Mouse (Mus musculus): ENCODE measurements around the gene Gorasp1. TPM values are rescaled to one million over a fixed set of nuclear protein-coding genes. Genes with fewer than 3 reads are reported as not detected.

Gene Gorasp1
- total RNA-seq, 2 experiments from 2014 or later, result 2.7 to 3.5 TPM

DNA sequence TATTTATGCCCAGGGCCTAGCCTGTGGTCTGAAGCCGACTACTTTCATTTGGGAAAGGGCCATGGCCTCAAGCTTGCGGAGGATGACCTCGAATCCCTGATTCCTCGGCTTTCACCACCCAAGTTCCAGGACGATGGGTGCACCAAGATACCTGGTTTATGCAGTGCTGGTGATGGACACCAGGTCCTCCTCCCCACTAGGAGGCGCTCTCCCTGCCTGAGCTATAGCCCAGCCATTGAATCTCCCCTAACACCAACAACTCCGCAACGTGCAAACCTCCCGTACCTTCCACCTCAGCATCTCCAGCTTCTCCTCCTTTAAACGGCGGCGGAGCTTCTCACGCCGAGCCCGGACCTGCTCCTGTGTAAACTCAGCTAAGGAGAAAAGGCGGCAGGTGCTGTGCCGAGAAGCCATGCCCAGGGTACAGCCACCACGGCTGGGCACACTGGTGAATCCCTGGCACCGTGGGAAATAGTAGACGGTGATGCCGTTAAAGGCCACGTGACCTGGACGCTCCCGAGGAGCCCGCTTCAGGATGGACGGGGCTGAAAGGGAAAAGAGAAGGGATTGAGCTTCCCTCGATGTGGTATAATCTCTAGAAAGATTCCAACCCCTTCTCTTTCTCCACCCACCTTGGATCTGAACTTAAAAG, 36.6 kb upstream of the Gorasp1 start:
- ATAC-seq (replicated peaks; ENCODE audit: low FRiP score, poor library complexity, severe bottlenecking), result no peak

DNA sequence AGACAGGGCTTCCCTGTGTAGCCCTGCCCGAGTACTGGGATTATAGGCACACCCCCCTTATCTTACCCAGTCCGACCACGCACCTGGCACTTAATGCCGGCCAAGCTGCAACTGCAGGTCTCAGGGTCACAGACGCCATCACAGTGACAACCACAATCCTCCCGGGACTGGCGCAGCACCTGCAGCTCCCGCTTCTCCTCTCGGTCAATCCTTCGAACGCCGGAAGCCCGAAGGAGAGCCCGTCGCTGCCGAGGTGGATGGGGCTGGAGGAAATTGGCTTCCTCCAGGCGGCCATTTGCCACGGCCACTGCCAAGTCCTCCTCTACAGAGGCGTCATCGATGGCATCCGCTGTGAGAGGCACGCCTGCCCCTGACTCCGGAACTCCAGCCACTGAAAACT, 35.9 kb upstream of the Gorasp1 start:
- ATAC-seq (replicated peaks; ENCODE audit: low FRiP score, poor library complexity, severe bottlenecking), result no peak

DNA sequence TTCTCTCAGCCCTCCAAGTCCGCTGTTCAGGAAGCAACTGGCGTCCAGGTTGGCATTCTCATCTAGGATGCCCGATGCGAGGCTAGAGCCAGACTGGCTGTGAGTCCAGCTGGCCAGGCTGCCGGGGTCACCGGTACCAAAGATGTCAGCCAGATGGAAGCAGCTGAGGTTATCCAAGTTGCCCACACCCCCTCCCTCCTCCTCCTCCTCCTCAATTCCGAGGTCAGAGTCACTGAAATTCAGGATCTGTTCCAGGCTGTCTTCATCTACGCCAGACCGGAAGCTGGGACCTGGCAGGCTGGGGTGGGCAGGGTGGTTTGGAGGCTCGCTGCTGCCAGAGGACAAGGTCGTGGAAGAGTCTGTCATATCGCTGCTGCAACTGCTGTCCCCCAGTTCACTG, 35.2 kb upstream of the Gorasp1 start:
- no peak for ATAC-seq (replicated peaks; ENCODE audit: low FRiP score, poor library complexity, severe bottlenecking)

DNA sequence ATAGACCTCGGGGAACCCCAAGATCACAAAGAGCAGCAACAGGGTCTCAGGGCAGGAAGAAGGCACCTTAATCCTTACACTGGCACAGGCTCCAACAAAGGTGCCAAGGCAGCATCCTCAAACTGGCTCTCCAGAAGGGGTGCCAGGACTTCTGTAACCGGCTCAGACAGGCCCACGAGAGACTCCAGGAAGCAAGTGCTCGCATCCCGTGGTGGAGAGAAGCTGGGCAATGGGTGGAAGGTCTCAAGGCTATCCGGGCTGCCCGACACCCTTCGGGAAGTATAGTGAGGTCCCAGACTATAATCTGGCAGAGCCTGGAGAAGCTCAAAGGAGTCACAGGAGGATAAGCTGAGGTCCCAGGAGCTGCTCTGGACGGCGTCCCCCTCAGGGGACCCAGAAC, 34.8 kb upstream of the Gorasp1 start:
- no peak for ATAC-seq (replicated peaks; ENCODE audit: low FRiP score, poor library complexity, severe bottlenecking)

DNA sequence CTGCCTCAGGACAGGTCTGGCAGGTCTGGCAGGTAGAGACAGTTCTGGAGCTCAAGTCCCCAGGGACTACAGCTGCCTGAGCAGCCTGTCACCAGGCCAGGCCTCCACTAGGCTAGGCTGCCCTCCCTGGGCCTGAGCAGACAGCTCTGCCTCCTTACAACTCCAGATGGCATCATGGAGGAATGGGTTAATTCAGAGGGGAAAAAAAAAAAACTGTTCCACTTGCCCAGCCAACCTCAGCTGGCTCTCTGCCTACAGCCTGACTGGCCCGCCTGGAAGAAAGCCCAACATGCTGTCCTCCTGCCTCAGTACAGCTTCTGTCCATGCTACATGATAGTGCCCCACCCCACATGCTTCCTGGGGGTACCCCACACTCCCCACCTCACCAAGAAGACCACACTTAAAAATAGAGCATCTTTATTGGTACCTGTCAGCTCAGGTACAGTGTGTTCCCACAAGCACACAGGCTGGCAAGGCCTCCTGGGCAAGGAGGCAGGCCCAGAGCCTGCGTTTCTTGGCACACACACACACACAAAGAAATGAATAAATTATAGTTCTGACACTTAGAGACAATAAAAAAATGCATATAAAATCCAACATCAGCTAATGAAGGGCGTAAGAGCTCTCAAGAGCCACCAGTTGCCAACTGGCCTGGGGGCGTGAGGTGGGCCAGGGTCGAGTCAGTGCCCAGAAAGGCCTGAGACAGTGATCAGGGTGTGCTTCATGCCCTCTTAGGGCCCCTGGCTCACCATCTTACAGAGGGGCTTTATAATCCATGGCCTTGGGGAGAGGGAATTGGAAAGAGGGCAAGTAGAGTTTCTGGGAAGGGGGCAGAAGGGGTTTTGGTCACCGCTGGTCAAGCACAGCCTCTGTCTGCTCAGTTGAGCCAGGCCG, 33.6 kb upstream of the Gorasp1 start:
- ATAC-seq (replicated peaks; ENCODE audit: low FRiP score, poor library complexity, severe bottlenecking), result no peak

DNA sequence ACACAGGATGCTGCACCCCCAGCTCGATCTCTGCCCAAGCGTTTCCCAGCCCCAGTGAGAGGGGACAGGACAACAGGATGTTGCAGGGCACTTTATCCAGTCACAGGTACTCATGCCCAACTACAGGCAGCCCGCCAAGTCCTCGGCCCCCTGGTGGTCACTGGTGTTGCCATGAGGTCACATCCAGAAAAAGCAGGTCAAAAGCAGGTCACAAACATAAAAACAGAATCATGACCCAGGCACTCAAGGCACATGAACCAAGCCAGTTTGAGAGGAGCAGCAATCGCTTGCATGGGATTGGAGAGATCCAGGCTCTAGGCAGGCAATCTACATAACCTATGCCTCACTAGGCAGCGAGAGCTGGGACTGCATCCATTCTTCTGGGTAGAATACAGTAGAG, 32.9 kb upstream of the Gorasp1 start:
- ATAC-seq (replicated peaks; ENCODE audit: low FRiP score, poor library complexity, severe bottlenecking), result no peak

DNA sequence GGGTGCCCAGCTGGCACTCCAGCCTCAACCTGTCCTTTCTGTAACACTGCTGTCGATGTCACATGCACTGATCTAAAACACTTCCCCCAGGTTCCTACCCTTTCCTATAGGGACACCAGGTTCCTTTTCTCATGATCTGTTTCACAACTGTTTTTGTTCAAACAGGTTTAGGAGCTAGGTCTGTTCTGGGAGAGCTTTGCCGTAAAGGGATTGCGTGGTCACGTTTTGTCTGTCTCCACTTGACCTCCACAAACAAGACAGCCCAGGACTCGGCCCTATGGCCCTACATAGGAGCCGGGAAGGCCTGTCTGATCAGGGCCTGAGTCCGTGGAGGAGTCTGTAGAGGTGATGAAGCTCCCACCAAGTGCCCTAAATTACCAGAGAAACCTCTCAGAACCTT, 32.4 kb upstream of the Gorasp1 start:
- ATAC-seq (replicated peaks; ENCODE audit: low FRiP score, poor library complexity, severe bottlenecking), result no peak

DNA sequence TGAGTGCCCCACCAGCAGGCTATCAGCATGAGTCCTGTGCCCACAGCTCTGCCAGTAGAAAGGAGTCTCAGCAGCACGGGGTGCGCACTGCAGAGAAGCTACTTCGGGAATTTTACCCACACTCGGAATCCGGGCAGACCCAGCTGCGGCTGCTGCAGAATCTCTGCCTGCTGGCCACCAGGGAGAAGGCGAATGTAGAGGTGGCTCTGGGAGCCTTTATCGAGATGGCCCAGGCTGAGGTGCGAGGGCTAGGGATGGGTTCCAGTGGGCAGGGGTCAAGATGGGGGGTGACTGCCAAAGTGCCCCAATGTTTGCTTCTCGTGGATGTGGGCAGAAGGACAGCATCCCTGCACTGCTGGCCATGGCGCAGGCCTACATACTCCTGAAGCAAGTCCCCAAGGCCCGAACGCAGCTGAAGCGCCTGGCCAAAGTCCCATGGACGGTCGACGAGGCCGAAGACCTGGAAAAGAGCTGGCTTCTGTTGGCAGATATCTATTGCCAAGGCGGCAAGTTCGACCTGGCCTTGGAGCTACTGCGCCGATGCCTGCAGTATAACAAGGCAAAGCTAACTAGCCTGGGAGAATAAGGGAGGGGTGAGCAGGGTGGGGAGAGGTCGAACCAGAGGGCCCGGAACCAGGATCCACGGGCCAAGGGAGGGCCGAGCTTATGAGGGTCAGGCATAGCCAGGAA, 29.0 kb upstream of the Gorasp1 start:
- ATAC-seq (replicated peaks; ENCODE audit: low FRiP score, poor library complexity, severe bottlenecking), result no peak

DNA sequence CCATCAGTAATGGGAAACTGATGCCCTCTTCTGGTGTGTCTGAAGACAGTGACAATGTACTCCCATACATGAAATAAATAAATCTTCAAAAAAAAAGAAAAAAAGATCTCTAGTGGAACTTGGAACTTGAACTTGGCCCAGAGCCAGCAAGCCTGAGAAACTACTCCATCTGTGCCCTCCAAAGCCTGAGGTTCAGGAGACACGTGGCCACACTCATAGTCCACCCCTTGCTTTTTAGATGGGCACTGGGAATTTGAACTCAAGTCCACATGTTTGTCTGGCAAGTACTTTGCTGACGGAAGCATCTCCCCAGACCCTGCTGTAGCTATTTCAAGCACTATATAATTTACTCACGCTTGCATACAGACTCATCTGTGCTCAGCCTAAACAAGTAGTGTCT, 27.8 kb upstream of the Gorasp1 start:
- no peak for ATAC-seq (replicated peaks; ENCODE audit: low FRiP score, poor library complexity, severe bottlenecking)

DNA sequence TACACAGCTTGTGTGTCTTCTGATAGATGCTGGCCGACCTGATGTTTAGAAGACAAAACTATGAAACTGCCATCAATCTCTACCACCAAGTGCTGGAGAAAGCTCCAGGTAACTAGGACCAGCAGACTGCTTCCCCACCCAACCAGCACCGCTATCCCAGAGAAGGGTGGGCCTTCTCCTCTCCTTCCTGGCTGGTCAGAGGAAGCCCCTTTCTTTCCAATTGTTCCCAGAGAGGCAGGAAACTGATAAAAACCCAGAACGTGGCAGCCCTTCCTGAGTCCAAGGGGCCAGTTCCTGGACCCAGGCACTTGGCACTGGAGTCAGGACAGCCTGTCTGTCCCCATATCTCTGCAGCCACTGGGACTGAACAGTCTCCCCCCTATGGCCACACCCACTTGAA, 26.8 kb upstream of the Gorasp1 start:
- ATAC-seq (replicated peaks; ENCODE audit: low FRiP score, poor library complexity, severe bottlenecking), result no peak

DNA sequence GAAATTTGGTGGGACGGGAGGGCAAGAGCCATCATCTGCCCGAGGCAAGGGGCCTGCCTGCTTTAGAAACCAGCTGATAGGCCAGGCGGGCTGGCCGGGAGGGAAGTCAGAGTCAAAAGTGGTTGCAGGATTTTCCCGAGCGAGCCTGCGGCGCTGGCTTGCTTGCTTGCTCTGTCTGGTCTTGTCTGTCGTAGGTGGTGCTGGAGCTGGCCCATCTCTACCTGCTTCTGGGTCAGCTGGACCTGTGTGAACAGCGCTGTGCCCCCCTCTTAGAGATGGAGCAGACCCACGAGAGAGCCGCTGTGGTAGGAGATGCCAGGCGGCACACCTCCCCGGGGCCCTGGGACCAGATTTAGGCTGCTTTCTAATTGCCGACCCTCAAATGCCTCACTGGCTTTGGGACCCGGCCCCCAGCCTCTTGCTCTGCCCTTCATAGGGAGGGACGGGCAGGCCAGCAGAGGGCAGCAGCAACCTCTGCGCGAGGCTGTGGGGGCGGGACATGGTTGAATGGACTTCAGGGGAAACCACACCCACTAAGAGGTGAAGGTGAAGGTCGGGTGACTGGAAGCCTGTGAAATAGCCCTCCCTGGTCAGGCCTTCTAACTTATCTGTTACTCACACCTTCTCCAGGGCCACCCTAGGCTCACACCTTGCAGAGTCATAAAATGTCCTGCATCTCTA, 25.8 kb upstream of the Gorasp1 start:
- no peak for ATAC-seq (replicated peaks; ENCODE audit: low FRiP score, poor library complexity, severe bottlenecking)

DNA sequence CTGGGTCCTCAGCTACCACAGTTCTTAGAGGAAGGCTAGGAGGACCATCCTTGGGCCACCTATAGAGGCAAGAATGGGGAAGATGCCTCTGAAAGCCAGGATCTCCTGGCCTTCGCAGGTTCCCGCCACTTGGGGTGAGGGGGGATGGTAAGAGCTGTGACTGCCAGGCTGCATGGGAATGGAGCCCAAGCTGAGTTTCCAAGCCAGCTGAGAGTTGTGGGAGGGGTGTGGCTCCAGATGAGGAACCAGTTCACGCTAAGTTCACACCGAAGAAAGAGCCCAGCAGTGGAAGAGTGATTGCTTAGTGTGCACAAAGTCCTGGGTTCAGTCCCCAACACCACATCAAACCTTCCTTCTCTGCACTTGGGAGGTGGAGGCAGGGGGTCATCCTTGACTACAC, 24.9 kb upstream of the Gorasp1 start:
- no peak for ATAC-seq (replicated peaks; ENCODE audit: low FRiP score, poor library complexity, severe bottlenecking)

DNA sequence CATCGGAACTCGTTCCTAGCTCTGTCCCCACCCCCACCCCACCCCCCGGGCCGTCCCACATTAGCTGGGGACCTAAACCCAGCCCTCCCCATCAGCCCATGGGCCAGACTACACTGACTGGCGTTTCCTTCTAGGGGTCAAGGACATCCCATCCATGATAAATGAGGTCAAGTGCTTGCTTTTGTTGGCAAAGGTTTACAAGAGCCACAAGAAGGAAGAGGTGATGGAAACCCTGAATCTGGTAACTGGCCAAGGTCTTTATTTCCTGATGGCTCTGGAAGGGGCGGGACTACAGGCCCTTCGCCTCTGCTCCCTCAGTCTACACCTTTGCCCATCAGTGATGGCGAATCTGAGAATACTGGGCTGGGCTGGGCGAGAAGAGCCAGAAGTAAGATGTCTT, 21.5 kb upstream of the Gorasp1 start:
- ATAC-seq (replicated peaks; ENCODE audit: low FRiP score, poor library complexity, severe bottlenecking), result no peak

DNA sequence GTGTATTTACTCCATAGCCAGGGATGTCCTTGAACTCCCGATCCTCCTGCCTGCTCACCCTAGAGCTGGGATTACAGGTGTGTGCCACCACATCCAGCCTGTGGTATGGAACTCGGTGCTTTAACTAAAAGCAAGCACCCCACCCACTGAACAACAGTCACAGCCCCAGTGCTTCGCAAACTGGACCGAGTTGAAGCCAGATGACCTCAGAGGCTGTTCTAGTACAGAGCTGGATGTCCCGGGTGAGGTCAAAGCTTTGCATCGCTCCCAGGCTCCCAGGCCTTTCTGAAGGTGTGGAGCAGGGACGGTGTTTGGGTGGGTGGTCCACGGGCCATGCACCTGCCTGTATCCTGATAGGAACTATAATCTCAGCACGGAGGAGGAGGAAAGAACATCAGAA, 14.0 kb upstream of the Gorasp1 start:
- ATAC-seq (replicated peaks; ENCODE audit: low FRiP score, poor library complexity, severe bottlenecking), result no peak

DNA sequence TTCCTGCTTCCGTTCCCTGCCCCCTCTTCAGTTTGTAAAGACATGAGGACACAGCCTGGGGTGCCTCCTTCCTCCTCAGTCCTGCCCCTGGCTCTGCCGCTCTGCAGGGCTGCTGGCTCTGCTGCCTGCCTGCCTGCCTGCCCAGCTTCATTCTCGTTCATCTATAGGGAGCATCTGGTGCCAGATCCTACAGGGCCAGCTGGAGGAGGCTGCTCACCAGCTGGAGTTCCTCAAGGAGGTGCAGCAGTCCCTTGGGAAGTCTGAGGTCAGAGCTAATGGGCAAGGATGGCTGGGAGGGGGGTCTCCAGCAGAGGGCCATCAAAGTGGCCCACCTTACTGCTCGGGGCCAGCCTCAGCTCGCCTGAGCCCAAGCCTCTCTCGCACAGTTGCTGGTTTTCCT, 13.1 kb upstream of the Gorasp1 start:
- ATAC-seq (replicated peaks; ENCODE audit: low FRiP score, poor library complexity, severe bottlenecking), result no peak

DNA sequence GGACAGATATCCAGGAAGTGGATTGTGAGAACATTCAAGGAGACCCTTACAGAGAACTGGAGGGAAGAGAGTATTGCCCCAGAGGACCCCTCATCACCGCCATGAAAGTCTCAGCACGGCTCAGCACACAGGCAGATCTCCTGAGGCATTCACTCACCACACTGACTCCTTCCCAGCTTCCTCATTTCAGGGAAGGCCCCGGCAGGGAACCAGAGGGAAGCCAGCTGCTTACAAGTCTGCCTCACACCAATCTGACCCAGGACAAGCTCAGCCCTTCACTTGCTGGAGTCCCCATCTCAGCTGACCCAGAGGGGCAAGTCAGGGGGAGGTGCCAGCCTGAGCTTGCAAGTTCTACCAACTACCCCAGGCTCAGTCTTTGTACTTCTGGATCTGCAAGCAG, 11.4 kb upstream of the Gorasp1 start:
- ATAC-seq (replicated peaks; ENCODE audit: low FRiP score, poor library complexity, severe bottlenecking), result no peak

DNA sequence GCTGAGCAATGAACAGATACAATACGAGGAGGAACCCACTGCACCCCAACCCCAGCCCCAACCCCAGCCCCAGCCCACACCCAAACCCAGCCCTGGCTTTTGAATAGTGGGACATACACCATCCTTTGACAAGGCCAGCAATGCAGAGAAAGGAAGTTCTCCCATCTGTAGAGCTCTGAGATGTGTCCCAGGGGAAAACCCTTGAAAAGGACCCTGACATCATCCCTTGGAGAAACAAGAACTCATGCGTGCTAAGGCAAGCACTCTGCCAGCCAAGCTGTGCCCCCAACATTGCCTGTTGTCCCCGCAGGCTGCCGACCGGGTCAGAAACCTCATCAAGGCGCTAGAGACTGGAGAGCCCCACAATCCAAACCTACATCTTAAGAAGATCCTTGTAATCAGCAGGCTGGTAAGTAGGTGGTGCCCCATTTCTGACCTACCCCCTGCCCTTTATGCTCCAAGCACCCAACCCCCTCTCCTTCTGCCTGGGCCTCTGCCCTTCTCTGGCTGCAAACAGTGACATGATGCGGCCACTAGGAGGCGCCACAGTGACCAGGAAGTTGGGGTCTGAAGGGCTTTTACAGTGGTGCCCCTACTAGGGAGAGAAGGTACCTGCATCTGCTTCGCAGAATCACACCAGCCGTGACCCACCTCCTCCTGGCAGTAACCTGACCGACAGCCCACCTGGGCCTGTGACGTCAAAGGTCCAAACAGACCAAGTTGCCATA, 8.0 kb upstream of the Gorasp1 start:
- 0 out of 2 replicates have a peak, but pooled peaks have one; percentile 40 for ATAC-seq (replicated peaks; ENCODE audit: low FRiP score, poor library complexity, severe bottlenecking)

DNA sequence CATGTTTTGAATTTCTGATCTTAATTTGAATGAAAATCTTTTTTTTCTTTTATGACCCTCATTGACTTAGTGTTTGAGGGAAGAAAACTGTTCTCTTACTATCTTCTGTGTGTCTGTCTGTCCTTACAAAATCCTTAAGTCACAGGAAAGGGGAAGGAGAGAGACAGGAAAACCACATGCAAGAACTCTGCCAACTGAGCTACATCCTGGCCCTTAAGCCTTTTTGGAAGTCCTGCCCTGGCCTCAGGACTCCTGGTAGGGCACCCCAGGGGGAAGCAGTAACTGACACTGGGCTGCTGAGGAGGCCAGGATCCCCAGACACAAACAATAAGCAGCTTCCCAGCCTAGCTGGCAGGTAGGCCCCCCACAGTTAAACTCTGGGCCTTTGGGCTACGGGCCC, 6.0 kb upstream of the Gorasp1 start:
- ATAC-seq (replicated peaks; ENCODE audit: low FRiP score, poor library complexity, severe bottlenecking), result no peak

DNA sequence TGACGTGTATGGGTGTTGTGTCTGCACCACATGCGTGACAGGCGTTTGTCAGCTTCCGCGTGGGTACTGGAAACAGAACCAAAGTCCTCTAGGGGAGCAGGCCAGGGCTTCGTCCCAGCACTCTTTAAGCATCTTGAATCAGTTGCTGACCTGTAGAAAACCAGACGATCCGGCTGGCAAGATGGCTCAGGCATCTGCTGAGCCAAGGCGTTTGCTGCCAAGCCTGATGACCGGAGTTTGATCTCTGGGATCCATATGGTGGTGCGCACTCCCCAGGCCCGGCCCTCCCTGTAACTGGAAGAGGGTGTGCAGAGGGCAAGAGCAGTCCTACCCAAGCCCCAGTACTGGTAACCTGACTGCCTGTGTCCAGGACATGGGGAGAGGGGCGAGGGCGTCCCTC, 4.5 kb upstream of the Gorasp1 start:
- no peak for ATAC-seq (replicated peaks; ENCODE audit: low FRiP score, poor library complexity, severe bottlenecking)

DNA sequence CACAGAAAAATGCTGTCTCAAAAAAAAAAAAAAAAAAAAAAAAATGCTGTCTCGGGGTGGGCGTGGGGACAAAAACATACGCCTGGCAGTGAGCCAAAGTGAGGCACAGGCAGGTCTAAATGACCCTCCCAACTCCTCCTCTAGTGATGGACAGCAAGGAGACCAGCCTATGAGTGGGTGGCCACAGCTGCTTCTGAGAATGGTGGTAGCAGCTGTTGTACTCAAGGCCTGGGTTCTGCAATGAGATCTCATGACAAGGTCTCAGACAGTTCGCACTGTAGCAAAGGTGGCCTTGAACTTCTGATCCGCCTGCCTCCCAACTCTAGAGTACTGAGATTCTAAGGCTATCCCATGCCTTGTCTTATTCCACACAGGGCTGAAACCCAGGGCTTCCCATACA, 4.0 kb upstream of the Gorasp1 start:
- ATAC-seq (replicated peaks; ENCODE audit: low FRiP score, poor library complexity, severe bottlenecking), result no peak
